Mouse (Mus musculus) small intestine, adult 10 weeks (tissue): ENCODE measurements around the gene Chrna3. TPM values are rescaled to one million over a fixed set of nuclear protein-coding genes. Genes with fewer than 3 reads are reported as not detected.

Source experiments
- polyA plus RNA-seq: library from polyadenylated mRNA; stranded (reverse); fragments of 350-450 nt; fragmentation: Illumina TruSeq; extraction: RNeasy Lipid Tissue Mini Kit (QIAGEN cat#74804); gene quantifications from one replicate; pipeline ENCODE4 v1.2.3, GENCODE M21; 2014; ENCODE audit warnings: low replicate concordance

The Chrna3 gene
- 1.7 TPM for polyA plus RNA-seq

GRCm38 (mm10) chr9:55026275-55026663 lies at the start of gene Chrna3:
Chrna3 (minus strand) TSS chr9:55026562.

GRCm38 (mm10) chr9:55048211-55048880 lies 22.0 kb upstream of the Chrna3 start, which contains the start of gene Chrnb4:
Chrnb4 (minus strand) TSS chr9:55048779.

GRCm38 (mm10) chr9:54980674-54981073 lies 45.7 kb downstream of the Chrna3 start, which contains the start of gene Chrna5:
Chrna5 (plus strand) TSS chr9:54980880.

Other genes starting within 250 kb of the Chrna3 start
- 266 TPM for gene Ireb2, start 162.8 kb downstream of the Chrna3 start, polyA plus RNA-seq
- gene Hykk, start 109.3 kb downstream of the Chrna3 start, polyA plus RNA-seq, result 9.8 TPM
- gene Psma4, start 75.8 kb downstream of the Chrna3 start, polyA plus RNA-seq, result 542 TPM
- gene AY074887, start 75.6 kb downstream of the Chrna3 start, polyA plus RNA-seq, result not detected
- 0.59 TPM for gene Chrna5, start 45.7 kb downstream of the Chrna3 start, polyA plus RNA-seq
- 0.59 TPM for gene Chrnb4, start 22.2 kb upstream of the Chrna3 start, polyA plus RNA-seq
- gene Ube2q2, start 122.3 kb upstream of the Chrna3 start, polyA plus RNA-seq, result 68.0 TPM
- gene Fbxo22, start 182.4 kb upstream of the Chrna3 start, polyA plus RNA-seq, result 74.0 TPM